ENCODE assay signal across 10 mouse cellular contexts in genomic region chr1:20478266-20478659, GRCm38 (mm10).
DNase-seq lines count a peak whose midpoint lies in the region; ATAC-seq and TF ChIP-seq lines count a peak whose summit lies in the region.
"Had no signal": no experiment of that assay in that cellular context is flagged by ENCODE, and none has a peak within 500 bp of the region (broad histone marks: within the 10 kb centered on the region; RNA-seq: fewer than 3 reads in every experiment).

No protein-coding gene starts in this region.

- H3K9ac ChIP-seq in heart, embryonic 14.5 days (ENCODE audit: low read length), result no peak overlapping the region
- peak overlapping the region; percentile 10 for H3K9ac ChIP-seq in embryonic facial prominence, embryonic 11.5 days (replicated peaks; ENCODE audit: low read length)
- peak overlapping the region; percentile 58; the same call in 1 of the 2 replicates for H3K9ac ChIP-seq in hindbrain, postnatal 0 days (replicated peaks; ENCODE audit: low read length)
- peak overlapping the region; percentile 67 for H3K9ac ChIP-seq in midbrain, embryonic 14.5 days (replicated peaks; ENCODE audit: low read length)

- H3K4me1 ChIP-seq in heart, embryonic 14.5 days (ENCODE audit: control insufficient read depth in 2 of 2, insufficient read depth in 2 of 2, low read length in 2 of 2), result peaks cover 0 to 2% of the 10 kb centered on the region in 2 experiments; a peak in 1 of 4 replicates
- H3K4me1 ChIP-seq in embryonic facial prominence, embryonic 11.5 days (ENCODE audit: control insufficient read depth, insufficient read depth, low read length), result no peaks in the 10 kb centered on the region
- H3K4me1 ChIP-seq in hindbrain, postnatal 0 days (ENCODE audit: insufficient read depth, low read length), result no peaks in the 10 kb centered on the region
- H3K4me1 ChIP-seq in midbrain, embryonic 14.5 days (ENCODE audit: control insufficient read depth, insufficient read depth, low read length), result no peaks in the 10 kb centered on the region; the same call in 1 of the 2 replicates

- H3K4me2 ChIP-seq in heart, embryonic 14.5 days (ENCODE audit: low read length), result peak overlapping the region; percentile 63
- peak overlapping the region; percentile 48 for H3K4me2 ChIP-seq in embryonic facial prominence, embryonic 11.5 days (ENCODE audit: low read depth, low read length)
- peak overlapping the region; percentile 76 for H3K4me2 ChIP-seq in hindbrain, postnatal 0 days (ENCODE audit: low read depth, low read length)
- H3K4me2 ChIP-seq in midbrain, embryonic 14.5 days (ENCODE audit: low read length), result peak overlapping the region; percentile 72

- peak overlapping the region; percentile 36 to 41 for H3K4me3 ChIP-seq in heart, embryonic 14.5 days (ENCODE audit: control insufficient read depth in 1 of 2, insufficient read depth in 1 of 2, low read depth in 1 of 2, low read length in 2 of 2)
- H3K4me3 ChIP-seq in embryonic facial prominence, embryonic 11.5 days (ENCODE audit: low read depth, low read length), result peak overlapping the region; percentile 37
- H3K4me3 ChIP-seq in hindbrain, postnatal 0 days (ENCODE audit: low read length), result peak overlapping the region; percentile 43
- H3K4me3 ChIP-seq in midbrain, embryonic 14.5 days (replicated peaks; ENCODE audit: low read depth, low read length), result peak overlapping the region; percentile 42

- H3K9me3 ChIP-seq in heart, embryonic 14.5 days (ENCODE audit: control insufficient read depth, low read length), result no peaks in the 10 kb centered on the region
- H3K9me3 ChIP-seq in embryonic facial prominence, embryonic 11.5 days (replicated peaks; ENCODE audit: control insufficient read depth, low read length), result no peaks in the 10 kb centered on the region
- no peaks in the 10 kb centered on the region for H3K9me3 ChIP-seq in hindbrain, postnatal 0 days (ENCODE audit: low read length)
- no peaks in the 10 kb centered on the region for H3K9me3 ChIP-seq in midbrain, embryonic 14.5 days (ENCODE audit: control insufficient read depth, low read length)

- no peak for ATAC-seq in heart, embryonic 14.5 days (ENCODE audit: insufficient number of reproducible peaks, insufficient read depth, low FRiP score, low read depth)
- ATAC-seq in embryonic facial prominence, embryonic 11.5 days (replicated peaks; ENCODE audit: insufficient number of reproducible peaks, low FRiP score, low TSS enrichment, low read depth), result no peak
- peak; percentile 51; the same call in 1 of the 2 replicates for ATAC-seq in hindbrain, postnatal 0 days
- ATAC-seq in midbrain, embryonic 14.5 days (ENCODE audit: low FRiP score, low TSS enrichment), result peak; percentile 21
- ATAC-seq in erythroblast, adult 5-6 weeks (replicated peaks; ENCODE audit: low FRiP score, poor library complexity, severe bottlenecking), result no peak

- H3K27ac ChIP-seq in heart, embryonic 14.5 days (replicated peaks in 1 of 2; ENCODE audit: control insufficient read depth in 1 of 2, insufficient read depth in 1 of 2, low read depth in 2 of 2, low read length in 2 of 2), result no peak overlapping the region
- H3K27ac ChIP-seq in embryonic facial prominence, embryonic 11.5 days (replicated peaks; ENCODE audit: low read depth, low read length), result no peak overlapping the region
- no peak overlapping the region; the same call in 1 of the 2 replicates for H3K27ac ChIP-seq in hindbrain, postnatal 0 days
- H3K27ac ChIP-seq in midbrain, embryonic 14.5 days (replicated peaks; ENCODE audit: low read depth, low read length), result peak overlapping the region; percentile 93

- no peak for DNase-seq in heart, adult 9 months (ENCODE audit: low spot score in 2 of 2)
- no peak for DNase-seq in embryonic facial prominence, embryonic 11.5 days (ENCODE audit: low spot score)
- DNase-seq in hindbrain, postnatal 0 days (ENCODE audit: low spot score), result no peak
- no peak for DNase-seq in midbrain, embryonic 14.5 days
- no peak for DNase-seq in yolk sac, embryonic 10.5 days (ENCODE audit: low spot score)
- no peak for DNase-seq in ovary, adult 18-20 months (ENCODE audit: low spot score)
- DNase-seq: adrenal gland, postnatal 25 days; spleen, adult 18-20 months had no signal

- no peaks in the 10 kb centered on the region for H3K27me3 ChIP-seq in heart, embryonic 14.5 days (ENCODE audit: control insufficient read depth, insufficient read depth, low read length)
- no peaks in the 10 kb centered on the region for H3K27me3 ChIP-seq in embryonic facial prominence, embryonic 11.5 days (ENCODE audit: control insufficient read depth, insufficient read depth, low read length)
- no peaks in the 10 kb centered on the region for H3K27me3 ChIP-seq in hindbrain, postnatal 0 days (ENCODE audit: insufficient read depth, low read length)
- H3K27me3 ChIP-seq in midbrain, embryonic 14.5 days (ENCODE audit: control insufficient read depth, insufficient read depth, low read length), result no peaks in the 10 kb centered on the region

- 38% methylated on average over 6 of the region's 6 CpGs for WGBS in heart, embryonic 14.5 days
- WGBS in embryonic facial prominence, embryonic 11.5 days, result 29% methylated on average over 6 of the region's 6 CpGs
- 21% methylated on average over 6 of the region's 6 CpGs for WGBS in hindbrain, postnatal 0 days
- WGBS in midbrain, embryonic 14.5 days, result 24% methylated on average over 6 of the region's 6 CpGs

- no peaks in the 10 kb centered on the region for H3K36me3 ChIP-seq in heart, embryonic 14.5 days (ENCODE audit: control insufficient read depth, insufficient read depth, low read length)
- H3K36me3 ChIP-seq in embryonic facial prominence, embryonic 11.5 days (replicated peaks; ENCODE audit: control insufficient read depth, insufficient read depth, low read depth, low read length), result no peaks in the 10 kb centered on the region
- no peaks in the 10 kb centered on the region for H3K36me3 ChIP-seq in hindbrain, postnatal 0 days (ENCODE audit: insufficient read depth, low read length)
- no peaks in the 10 kb centered on the region for H3K36me3 ChIP-seq in midbrain, embryonic 14.5 days (ENCODE audit: control insufficient read depth, insufficient read depth, low read length)

- no peak for TF ChIP-seq CTCF in hindbrain, postnatal 0 days (IDR thresholded peaks at IDR 0.05; ENCODE audit: low read depth)

Comparison
In these comparisons a context has a peak if more than half of its experiments do, and no peak if none do; other contexts are left out.
1. ATAC-seq: peak in hindbrain, postnatal 0 days (single experiment) and midbrain, embryonic 14.5 days (single experiment); none in heart, embryonic 14.5 days (single experiment), embryonic facial prominence, embryonic 11.5 days (single experiment) and erythroblast, adult 5-6 weeks (single experiment).
2. Peak in every context shown above with its lines, with median percentiles within 50 percentile points of each other: H3K4me2 ChIP-seq and H3K4me3 ChIP-seq.